ENCODE assay signal across 15 mouse cellular contexts in genomic region chr11:4730913-4731312, GRCm38 (mm10). TPM values are rescaled to one million over a fixed set of nuclear protein-coding genes. Genes with fewer than 3 reads are reported as not detected.
"Had no signal": no experiment of that assay in that cellular context is flagged by ENCODE, and none has a peak within 500 bp of the region (broad histone marks: within the 10 kb centered on the region; RNA-seq: fewer than 3 reads in every experiment).

No protein-coding gene starts in this region.

- H3K4me3 ChIP-seq: kidney, embryonic 15.5 days; limb, embryonic 12.5 days; liver, embryonic 13.5 days; midbrain, embryonic 12.5 days; neural tube, embryonic 13.5 days; stomach, embryonic 15.5 days had no signal

- H3K4me1 ChIP-seq: liver, embryonic 13.5 days had no signal

- DNase-seq: kidney, postnatal 14 days; layer of hippocampus, postnatal 36 days; liver; liver, embryonic 13.5 days; retina, postnatal 1 day; right cerebral cortex, postnatal 4 days; thymus, postnatal 4 days had no signal

- H3K36me3 ChIP-seq: liver, embryonic 13.5 days had no signal

- H3K27me3 ChIP-seq: kidney, embryonic 15.5 days; limb, embryonic 12.5 days; liver, embryonic 13.5 days; neural tube, embryonic 13.5 days; stomach, embryonic 15.5 days had no signal

- H3K9me3 ChIP-seq: kidney, embryonic 15.5 days; limb, embryonic 12.5 days; liver, embryonic 13.5 days; midbrain, embryonic 12.5 days; neural tube, embryonic 13.5 days; stomach, embryonic 15.5 days had no signal

- H3K27ac ChIP-seq: kidney, embryonic 15.5 days; limb, embryonic 12.5 days; liver, embryonic 13.5 days; midbrain, embryonic 12.5 days; neural tube, embryonic 13.5 days had no signal

RNA-seq across cellular contexts. Expression of gene Cabp7, which starts 15.7 kb away (rescaled TPM):
- total RNA-seq: megakaryocyte-erythroid progenitor cell, adult 5-6 weeks had no signal
- polyA plus RNA-seq: large intestine, adult 2 months; liver, embryonic 13.5 days; spleen, adult 2 months had no signal
